ENCODE assay signal across 15 mouse cellular contexts in genomic region chr15:85609266-85610004, GRCm38 (mm10). TPM values are rescaled to one million over a fixed set of nuclear protein-coding genes. Genes with fewer than 3 reads are reported as not detected.
DNase-seq lines count a peak whose midpoint lies in the region; ATAC-seq and TF ChIP-seq lines count a peak whose summit lies in the region.
"Had no signal": no experiment of that assay in that cellular context is flagged by ENCODE, and none has a peak within 500 bp of the region (broad histone marks: within the 10 kb centered on the region; RNA-seq: fewer than 3 reads in every experiment).

No protein-coding gene starts in this region.

- peaks cover 28% of the 10 kb centered on the region for H3K4me1 ChIP-seq in kidney, adult 2 months (ENCODE audit: control insufficient read depth, insufficient read depth, low read length)
- H3K4me1 ChIP-seq in midbrain, embryonic 11.5 days (ENCODE audit: control insufficient read depth, insufficient read depth, low read length): no peaks in the 10 kb centered on the region
- H3K4me1 ChIP-seq in midbrain, embryonic 16.5 days (ENCODE audit: control insufficient read depth, insufficient read depth, low read length): peaks cover 4% of the 10 kb centered on the region
- peaks cover 28% of the 10 kb centered on the region for H3K4me1 ChIP-seq in forebrain, embryonic 16.5 days (replicated peaks; ENCODE audit: control insufficient read depth, insufficient read depth, low read length)

- no peak for ATAC-seq in CD4-positive, CD25-positive, alpha-beta regulatory T cell, adult 4 months
- no peak for ATAC-seq in midbrain, embryonic 11.5 days (ENCODE audit: low FRiP score)
- no peak for ATAC-seq in midbrain, embryonic 16.5 days
- no peak for ATAC-seq in forebrain, embryonic 16.5 days
- no peak for ATAC-seq in megakaryocyte-erythroid progenitor cell, adult 5-6 weeks (replicated peaks; ENCODE audit: low FRiP score, low TSS enrichment, poor library complexity, severe bottlenecking)

- H3K27me3 ChIP-seq in kidney, adult 2 months (replicated peaks; ENCODE audit: control insufficient read depth, insufficient read depth, low read length): no peaks in the 10 kb centered on the region
- H3K27me3 ChIP-seq in midbrain, embryonic 11.5 days (ENCODE audit: control insufficient read depth, insufficient read depth, low read length): peaks cover 3% of the 10 kb centered on the region; the same call in 1 of the 2 replicates
- H3K27me3 ChIP-seq in midbrain, embryonic 16.5 days (ENCODE audit: control insufficient read depth, insufficient read depth, low read depth, low read length): no peaks in the 10 kb centered on the region
- H3K27me3 ChIP-seq in forebrain, embryonic 16.5 days (replicated peaks; ENCODE audit: control insufficient read depth, insufficient read depth, low read length): no peaks in the 10 kb centered on the region

- H3K9ac ChIP-seq in midbrain, embryonic 11.5 days (ENCODE audit: low read length): no peak overlapping the region
- no peak overlapping the region for H3K9ac ChIP-seq in midbrain, embryonic 16.5 days (ENCODE audit: low read depth, low read length)
- no peak overlapping the region for H3K9ac ChIP-seq in forebrain, embryonic 16.5 days (replicated peaks; ENCODE audit: low read depth, low read length)
- H3K9ac ChIP-seq: embryonic facial prominence, embryonic 13.5 days; forebrain, embryonic 13.5 days had no signal

- TF ChIP-seq POLR2A in kidney, adult 2 months (IDR thresholded peaks at IDR 0.05; ENCODE audit: low read depth, low read length): no peak

- peak; percentile 40 for DNase-seq in CD4-positive, CD25-positive, alpha-beta regulatory T cell, adult 2 months (ENCODE audit: low read depth, low spot score)
- no peak for DNase-seq in kidney, adult 2 months
- DNase-seq in kidney, adult 11 months: no peak
- DNase-seq in midbrain, embryonic 11.5 days (ENCODE audit: low spot score, missing footprints): peak; percentile 45
- DNase-seq: adrenal gland, postnatal 25 days; gastrocnemius, postnatal 36 days; heart, postnatal 10 days had no signal

- H3K9me3 ChIP-seq in midbrain, embryonic 11.5 days (ENCODE audit: control insufficient read depth, low read length): no peaks in the 10 kb centered on the region
- H3K9me3 ChIP-seq in midbrain, embryonic 16.5 days (replicated peaks; ENCODE audit: control insufficient read depth, low read length, poor library complexity, severe bottlenecking): no peaks in the 10 kb centered on the region
- H3K9me3 ChIP-seq in forebrain, embryonic 16.5 days (ENCODE audit: control insufficient read depth, low read length): no peaks in the 10 kb centered on the region
- H3K9me3 ChIP-seq: forebrain, embryonic 13.5 days had no signal

- TF ChIP-seq CTCF in kidney, adult 2 months (conservative IDR thresholded peaks at IDR 0.05; ENCODE audit: insufficient read depth, insufficient read length, low read depth, low read length): 0 out of 2 replicates have a peak, but pooled peaks have one; percentile 5

- no peak overlapping the region for H3K27ac ChIP-seq in kidney, adult 2 months (ENCODE audit: insufficient read depth, low read depth, low read length)
- H3K27ac ChIP-seq in midbrain, embryonic 11.5 days (ENCODE audit: low read depth, low read length): no peak overlapping the region
- H3K27ac ChIP-seq in midbrain, embryonic 16.5 days (ENCODE audit: low read length): no peak overlapping the region
- H3K27ac ChIP-seq in forebrain, embryonic 16.5 days (ENCODE audit: low read length): no peak overlapping the region
- H3K27ac ChIP-seq: embryonic facial prominence, embryonic 13.5 days; forebrain, embryonic 13.5 days had no signal

- no peak overlapping the region for H3K4me2 ChIP-seq in midbrain, embryonic 11.5 days
- no peak overlapping the region for H3K4me2 ChIP-seq in midbrain, embryonic 16.5 days (ENCODE audit: low read length)
- H3K4me2 ChIP-seq in forebrain, embryonic 16.5 days (ENCODE audit: low read length): no peak overlapping the region
- H3K4me2 ChIP-seq: embryonic facial prominence, embryonic 13.5 days; forebrain, embryonic 13.5 days had no signal

- 88% methylated on average over 5 of the region's 5 CpGs for WGBS in kidney, adult 2 months
- WGBS in midbrain, embryonic 11.5 days: 84% methylated on average over 5 of the region's 5 CpGs
- WGBS in midbrain, embryonic 16.5 days: 85% methylated on average over 5 of the region's 5 CpGs
- WGBS in forebrain, embryonic 16.5 days: 83% methylated on average over 5 of the region's 5 CpGs

- no peaks in the 10 kb centered on the region for H3K36me3 ChIP-seq in kidney, adult 2 months (ENCODE audit: control insufficient read depth, insufficient read depth, low read length)
- no peaks in the 10 kb centered on the region for H3K36me3 ChIP-seq in midbrain, embryonic 11.5 days (ENCODE audit: control insufficient read depth, insufficient read depth, low read length)
- no peaks in the 10 kb centered on the region for H3K36me3 ChIP-seq in midbrain, embryonic 16.5 days (ENCODE audit: control insufficient read depth, insufficient read depth, low read length)
- H3K36me3 ChIP-seq in forebrain, embryonic 16.5 days (ENCODE audit: control insufficient read depth, insufficient read depth): no peaks in the 10 kb centered on the region
- H3K36me3 ChIP-seq: embryonic facial prominence, embryonic 13.5 days had no signal

- H3K4me3 ChIP-seq in kidney, adult 2 months (ENCODE audit: insufficient read depth, low read depth, low read length): no peak overlapping the region
- no peak overlapping the region for H3K4me3 ChIP-seq in midbrain, embryonic 11.5 days (ENCODE audit: low read depth, low read length)
- H3K4me3 ChIP-seq in midbrain, embryonic 16.5 days (ENCODE audit: low read depth, low read length): no peak overlapping the region
- H3K4me3 ChIP-seq in forebrain, embryonic 16.5 days (replicated peaks; ENCODE audit: low read length): no peak overlapping the region
- H3K4me3 ChIP-seq: embryonic facial prominence, embryonic 13.5 days; forebrain, embryonic 13.5 days; myocyte had no signal

RNA-seq across cellular contexts. Expression of gene Wnt7b, which starts 27.2 kb away (rescaled TPM):
- polyA plus RNA-seq in CD4-positive, CD25-positive, alpha-beta regulatory T cell, adult 4 months (2017; shearing (Covaris generic)): not detected
- polyA plus RNA-seq in kidney, adult 2 months (2012; rRNA removed): 12.8 and 14.2 TPM in 2 replicates
- polyA plus RNA-seq in midbrain, embryonic 11.5 days (2014; fragmentation: Nextera tagmentation; extraction: Ambion mirVana): 38.5 and 44.3 TPM in 2 replicates
- 22.6 and 25.3 TPM in 2 replicates for polyA plus RNA-seq in midbrain, embryonic 16.5 days (2015; fragmentation: Nextera tagmentation; extraction: Ambion mirVana)
- polyA plus RNA-seq in forebrain, embryonic 16.5 days (2015; fragmentation: Nextera tagmentation; extraction: Ambion mirVana): 110 and 125 TPM in 2 replicates
- total RNA-seq in megakaryocyte-erythroid progenitor cell, adult 5-6 weeks (2014; fragmentation: Nextera tagmentation): not detected in 2 replicates
- not detected in 2 replicates for total RNA-seq in megakaryocyte-erythroid progenitor cell, adult 5-6 weeks (2017)
- total RNA-seq: gastrocnemius, postnatal 36 days; megakaryocyte progenitor cell, adult 5-6 weeks had no signal

Comparison
In these comparisons a context has a peak if more than half of its experiments do, and no peak if none do; other contexts are left out.
1. DNase-seq: peak in CD4-positive, CD25-positive, alpha-beta regulatory T cell, adult 2 months (single experiment) and midbrain, embryonic 11.5 days (single experiment); none in kidney, adult 2 months (single experiment) and kidney, adult 11 months (single experiment).
2. RNA of gene Wnt7b, which starts 27.2 kb away (polyA plus RNA-seq): 110 to 125 TPM in forebrain, embryonic 16.5 days, 38.5 to 44.3 TPM in midbrain, embryonic 11.5 days, 22.6 to 25.3 TPM in midbrain, embryonic 16.5 days and 12.8 to 14.2 TPM in kidney, adult 2 months; not detected in CD4-positive, CD25-positive, alpha-beta regulatory T cell, adult 4 months; every median in the first group is over 10 times any median in the second.